Mouse (Mus musculus) midbrain, postnatal 0 days (tissue): Measurements from ENCODE around the gene Gm6096. TPM values are rescaled to one million over a fixed set of nuclear protein-coding genes. Genes with fewer than 3 reads are reported as not detected.

Source experiments
- ATAC-seq: fragments of 200-750 bp; cut with Nextera tagmentation; 2 replicates; pipeline ENCODE4 v1.8.0; 2017; ENCODE audit warnings: moderate number of reproducible peaks, mild to moderate bottlenecking, moderate TSS enrichment, moderate library complexity; ENCODE audit not compliant: low FRiP score
- DNase-seq: peaks from one replicate; pipeline ENCODE4 v3.0.0-alpha.2; 2015; ENCODE audit warnings: low spot score
- H3K27ac ChIP-seq: fragments of 300-500 bp; sonication (generic); 2 replicates; pipeline ENCODE4 v1.5.1; 2014; ENCODE audit warnings: low read depth, mild to moderate bottlenecking, low read length, mixed read lengths
- H3K27me3 ChIP-seq: fragments of 300-500 bp; sonication (generic); 2 replicates; pipeline ENCODE4 v1.6.1; 2014; ENCODE audit warnings: low read length, control low read depth, mixed read lengths; ENCODE audit not compliant: insufficient read depth
- H3K36me3 ChIP-seq: fragments of 300-500 bp; sonication (generic); 2 replicates; pipeline ENCODE4 v1.6.1; 2014; ENCODE audit warnings: low read length, control low read depth, mixed read lengths; ENCODE audit not compliant: insufficient read depth
- H3K4me1 ChIP-seq: fragments of 300-500 bp; sonication (generic); 2 replicates; pipeline ENCODE4 v1.6.1; 2014; ENCODE audit warnings: mild to moderate bottlenecking, control low read depth, antibody characterized with exemption, low read length, mixed read lengths; ENCODE audit not compliant: insufficient read depth
- H3K4me2 ChIP-seq: fragments of 300-500 bp; sonication (generic); 2 replicates; pipeline ENCODE4 v1.6.1; 2014; ENCODE audit warnings: low read depth, mild to moderate bottlenecking, low read length, mixed read lengths; ENCODE audit not compliant: poor library complexity, severe bottlenecking
- H3K4me3 ChIP-seq: fragments of 300-500 bp; sonication (generic); 2 replicates; pipeline ENCODE4 v1.5.1; 2014; ENCODE audit warnings: low read depth, mild to moderate bottlenecking, low read length, moderate library complexity
- H3K9ac ChIP-seq: fragments of 300-500 bp; sonication (generic); replicated peaks from 2 replicates; pipeline ENCODE4 v1.6.1; 2014; ENCODE audit warnings: mild to moderate bottlenecking, low read length, moderate library complexity, mixed read lengths; ENCODE audit not compliant: poor library complexity, severe bottlenecking
- H3K9me3 ChIP-seq: fragments of 300-500 bp; sonication (generic); 2 replicates; pipeline ENCODE4 v1.6.1; 2016; ENCODE audit warnings: low read length, control low read depth
- CTCF ChIP-seq: IDR thresholded peaks from 2 replicates; pipeline ENCODE4 v1.5.1; 2016; ENCODE audit warnings: antibody characterized with exemption, mild to moderate bottlenecking
- WGBS: fragments of 180-500 bp; shearing (Covaris S2); extraction: QIAGEN DNeasy Blood & Tissue Kit; methylation state at CpG from one replicate; pipeline ENCODE4 v1.1.7; 2014; 5-methylcytosine and 5-hydroxymethylcytosine counted together
- polyA plus RNA-seq: library from polyadenylated mRNA; unstranded; fragments of >200 nt; fragmentation: Nextera tagmentation; extraction: Ambion mirVana; gene quantifications from 2 replicates; pipeline ENCODE4 v1.2.1, GENCODE M21; 2015
- total RNA-seq: library from RNA; depleted of rRNA; stranded (reverse); fragments of >200 nt; gene quantifications from 2 replicates; pipeline ENCODE4 v1.2.3, GENCODE M21; 2014

Gm6096 gene
- total and polyA plus RNA-seq, 2 experiments from 2014 or later, result not detected

GRCm38 (mm10) chr7:34242176-34242575, 8.7 kb upstream of the Gm6096 start:
- Histone ChIP-seq H3K36me3 (peaks cover 59% of the 10 kb centered on the region), H3K27ac (no peak overlapping the region), H3K4me3 (no peak overlapping the region), H3K4me2 (no peak overlapping the region), H3K27me3 (no peaks in the 10 kb centered on the region), H3K9me3 (no peaks in the 10 kb centered on the region), H3K9ac (no peak overlapping the region), H3K4me1 (no peaks in the 10 kb centered on the region)
- peak; percentile 64 for DNase-seq
- 92% methylated on average over 11 of the region's 11 CpGs for WGBS
- ATAC-seq, result no peak
- no peak for TF ChIP-seq CTCF

GRCm38 (mm10) chr7:34246870-34247499, 3.9 kb upstream of the Gm6096 start:
- no peaks in the 10 kb centered on the region for H3K27me3 ChIP-seq
- H3K9ac ChIP-seq, result no peak overlapping the region
- H3K4me3 ChIP-seq, result no peak overlapping the region
- 93% methylated on average over 3 of the region's 3 CpGs for WGBS
- no peak overlapping the region for H3K4me2 ChIP-seq
- DNase-seq (no peak), ATAC-seq (no peak)
- H3K27ac ChIP-seq, result no peak overlapping the region
- no peaks in the 10 kb centered on the region for H3K4me1 ChIP-seq
- H3K36me3 ChIP-seq, result peaks cover 46% of the 10 kb centered on the region
- TF ChIP-seq CTCF, result no peak
- H3K9me3 ChIP-seq, result no peaks in the 10 kb centered on the region

GRCm38 (mm10) chr7:34252030-34252429, 1.2 kb downstream of the Gm6096 start:
- H3K4me3 ChIP-seq, result no peak overlapping the region
- no peaks in the 10 kb centered on the region for H3K9me3 ChIP-seq
- no peak overlapping the region for H3K4me2 ChIP-seq
- DNase-seq, result peak; percentile 73
- no peak overlapping the region for H3K9ac ChIP-seq
- H3K36me3 ChIP-seq, result peaks cover 48% of the 10 kb centered on the region
- no peaks in the 10 kb centered on the region for H3K4me1 ChIP-seq
- 77% methylated on average over 2 of the region's 2 CpGs for WGBS
- ATAC-seq, result peak; percentile 60; the same call in 1 of the 2 replicates
- no peaks in the 10 kb centered on the region for H3K27me3 ChIP-seq
- TF ChIP-seq CTCF, result peak; percentile 78
- H3K27ac ChIP-seq, result no peak overlapping the region

- Histone ChIP-seq H3K27ac (no peak overlapping the region), H3K4me3 (no peak overlapping the region), H3K36me3 (peaks cover 42% of the 10 kb centered on the region), H3K27me3 (no peaks in the 10 kb centered on the region), H3K4me1 (no peaks in the 10 kb centered on the region), H3K4me2 (no peak overlapping the region), H3K9me3 (no peaks in the 10 kb centered on the region), H3K9ac (no peak overlapping the region)
- DNase-seq, result no peak
- TF ChIP-seq CTCF, result no peak
- 65% methylated on average over 3 of the region's 3 CpGs for WGBS
- no peak for ATAC-seq
These were observed 4.3 kb downstream of the Gm6096 start for GRCm38 (mm10) chr7:34255137-34255536.

- no peak overlapping the region for H3K9ac ChIP-seq
- TF ChIP-seq CTCF, result no peak
- H3K4me1 ChIP-seq, result no peaks in the 10 kb centered on the region
- 94% methylated on average over 1 of the region's 1 CpGs for WGBS
- no peaks in the 10 kb centered on the region for H3K27me3 ChIP-seq
- H3K9me3 ChIP-seq, result no peaks in the 10 kb centered on the region
- no peak for ATAC-seq
- DNase-seq, result no peak
- peaks cover 40% of the 10 kb centered on the region for H3K36me3 ChIP-seq
- no peak overlapping the region for H3K27ac ChIP-seq
- H3K4me3 ChIP-seq, result no peak overlapping the region
- H3K4me2 ChIP-seq, result no peak overlapping the region
These were observed 5.1 kb downstream of the Gm6096 start for GRCm38 (mm10) chr7:34255916-34256315.

GRCm38 (mm10) chr7:34257279-34257678, 6.4 kb downstream of the Gm6096 start:
- Histone ChIP-seq H3K9me3 (no peaks in the 10 kb centered on the region), H3K4me2 (no peak overlapping the region), H3K4me1 (no peaks in the 10 kb centered on the region), H3K36me3 (peaks cover 45% of the 10 kb centered on the region), H3K4me3 (no peak overlapping the region), H3K27ac (no peak overlapping the region), H3K9ac (no peak overlapping the region), H3K27me3 (no peaks in the 10 kb centered on the region)
- WGBS, result 88% methylated on average over 9 of the region's 9 CpGs
- ATAC-seq (no peak), DNase-seq (no peak)
- TF ChIP-seq CTCF, result no peak
